Mouse (Mus musculus) thymus, postnatal 25 days (tissue): ENCODE measurements around the gene Ptprn2.
"Not testable (repeated sequence)": the region's sequence is repeated elsewhere in the genome, so short reads cannot be mapped to it uniquely, and the experiment has no call there.

Experiments used
- DNase-seq: peaks from one replicate; pipeline ENCODE4 v3.0.0; 2022

The Ptprn2 gene

DNA sequence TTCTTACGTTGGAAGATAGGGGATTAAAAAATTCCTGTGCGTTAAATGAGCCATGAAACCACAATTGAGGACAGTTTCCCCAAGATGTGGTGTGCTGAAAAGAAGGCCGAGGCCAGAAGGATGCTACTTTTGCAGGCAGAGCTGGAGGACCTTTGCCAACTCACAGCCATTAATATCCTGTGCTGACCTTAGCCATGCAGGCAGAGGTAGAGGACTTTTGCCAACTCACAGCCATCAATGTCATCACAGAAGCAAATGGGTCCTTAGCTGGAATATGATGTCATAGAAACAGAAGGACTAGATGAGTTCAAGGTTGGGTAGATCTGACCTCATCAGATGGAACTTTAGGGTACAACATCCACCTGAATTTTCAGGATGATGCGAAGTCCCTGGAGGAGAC is 43.3 kb downstream of the Ptprn2 start:
- DNase-seq = no peak

DNA sequence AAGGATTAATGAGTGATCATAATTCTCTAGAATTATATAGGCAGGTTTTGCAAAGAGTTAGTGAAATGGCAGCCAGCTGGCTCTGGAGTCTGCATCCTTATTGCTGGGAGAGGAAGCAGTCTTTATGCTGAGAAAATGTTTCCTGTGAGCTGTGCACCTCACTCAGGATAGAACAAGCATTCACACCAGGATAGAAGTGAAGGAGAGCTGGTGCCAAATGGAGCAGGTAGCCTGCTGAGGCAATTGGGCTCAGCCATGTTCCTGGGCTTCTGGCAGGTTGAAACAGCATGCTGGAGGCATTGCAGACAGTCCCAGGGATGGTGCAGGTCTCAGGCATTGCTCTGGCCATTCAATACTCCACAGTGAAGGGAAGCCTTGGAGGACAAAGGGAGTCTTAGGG is 47.8 kb downstream of the Ptprn2 start:
- no peak for DNase-seq

DNA sequence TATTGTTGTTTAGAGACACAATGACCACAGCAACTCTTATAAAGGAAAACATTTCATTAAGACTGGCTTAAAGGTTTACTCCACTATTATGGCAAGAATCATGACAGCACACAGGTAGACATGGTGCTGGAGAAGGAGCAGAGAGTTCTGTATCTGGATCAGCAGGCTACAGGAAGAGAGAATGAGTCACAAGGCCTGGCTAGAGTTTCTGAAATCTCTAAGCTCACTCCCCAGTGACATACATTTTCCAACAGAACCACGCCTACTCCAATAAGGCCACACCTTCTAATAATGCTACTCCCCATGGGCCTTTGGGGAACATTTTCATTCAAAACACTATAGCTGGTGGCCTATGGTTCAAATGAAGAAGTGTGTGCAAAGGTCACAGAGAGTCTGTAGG is 53.8 kb downstream of the Ptprn2 start:
- no peak for DNase-seq

DNA sequence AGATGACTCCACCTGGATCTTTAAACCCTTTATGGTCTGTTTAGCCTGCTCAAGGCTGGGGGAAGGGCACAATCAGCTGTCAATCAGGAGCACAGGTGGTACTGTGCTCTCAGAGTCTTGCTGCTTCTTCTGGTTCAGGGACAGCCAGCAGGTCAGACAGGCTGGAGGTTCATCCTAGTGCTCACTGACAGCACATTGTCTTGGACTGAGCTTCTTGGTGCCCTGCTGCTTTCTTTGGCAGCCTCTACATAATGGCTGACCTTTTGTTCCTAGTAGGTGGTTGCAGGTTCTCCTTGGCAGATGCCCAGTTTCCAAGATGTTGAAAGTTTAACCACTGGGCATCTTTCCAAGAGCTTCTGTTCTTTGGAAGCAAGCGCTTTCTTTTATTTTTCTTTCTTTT is 55.1 kb downstream of the Ptprn2 start:
- DNase-seq = no peak

DNA sequence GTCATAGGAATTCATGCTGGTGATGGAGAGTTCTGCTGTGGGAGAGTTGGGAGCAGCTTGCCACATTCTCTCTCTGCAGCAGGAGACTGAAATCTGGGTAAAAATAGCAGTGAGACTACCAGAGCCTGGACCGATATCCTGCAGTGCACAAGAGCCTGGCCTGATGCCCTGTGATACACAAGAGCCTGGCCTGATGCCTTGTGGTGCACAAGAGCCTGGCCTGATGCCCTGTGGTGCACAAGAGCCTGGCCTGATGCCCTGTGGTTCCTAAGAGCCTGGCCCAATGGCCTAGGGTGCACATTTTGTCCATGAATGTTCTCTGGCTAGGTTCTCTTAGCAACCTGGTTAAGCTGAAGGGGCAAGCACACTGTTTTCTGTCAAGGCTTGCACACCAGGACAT is 64.5 kb downstream of the Ptprn2 start:
- no peak for DNase-seq

DNA sequence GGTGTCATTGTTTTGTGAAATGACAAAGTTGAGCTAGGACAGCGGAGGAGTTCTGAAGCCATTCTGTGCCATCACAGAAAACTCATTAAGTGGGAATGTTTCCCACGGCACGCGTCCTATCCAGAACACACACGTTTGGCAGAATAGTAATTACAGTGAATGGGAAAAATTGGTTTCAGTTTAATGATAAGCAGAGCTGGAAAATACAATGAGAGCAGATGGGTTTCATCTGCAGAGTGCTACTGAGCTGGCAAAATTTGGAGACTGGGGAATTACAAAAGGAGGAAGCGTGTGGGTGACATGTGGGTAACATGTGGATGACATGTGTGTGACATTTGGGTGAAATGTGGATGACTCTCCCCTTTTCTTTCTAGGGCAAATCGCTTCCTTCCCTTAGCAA is 66.0 kb downstream of the Ptprn2 start:
- no peak for DNase-seq

DNA sequence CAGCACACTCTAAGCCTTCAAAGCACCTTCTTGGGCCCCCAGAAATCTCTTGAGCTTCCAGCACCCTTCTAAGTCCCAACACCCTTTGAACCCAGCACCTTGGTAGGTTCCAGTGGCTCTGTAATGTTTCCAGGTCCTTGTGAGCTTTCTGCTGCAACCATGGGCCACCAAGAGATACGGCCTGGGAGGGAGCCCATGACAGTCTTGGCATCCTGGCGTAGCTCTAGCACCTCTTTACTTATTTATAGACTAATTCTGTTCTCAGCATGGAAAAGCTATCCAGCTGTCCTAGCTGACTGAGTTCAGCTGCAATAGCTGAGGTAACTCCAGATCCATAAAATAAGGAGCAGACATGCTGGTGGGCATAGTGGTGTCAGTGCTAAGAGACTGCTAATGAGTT is 66.8 kb downstream of the Ptprn2 start:
- no peak for DNase-seq

DNA sequence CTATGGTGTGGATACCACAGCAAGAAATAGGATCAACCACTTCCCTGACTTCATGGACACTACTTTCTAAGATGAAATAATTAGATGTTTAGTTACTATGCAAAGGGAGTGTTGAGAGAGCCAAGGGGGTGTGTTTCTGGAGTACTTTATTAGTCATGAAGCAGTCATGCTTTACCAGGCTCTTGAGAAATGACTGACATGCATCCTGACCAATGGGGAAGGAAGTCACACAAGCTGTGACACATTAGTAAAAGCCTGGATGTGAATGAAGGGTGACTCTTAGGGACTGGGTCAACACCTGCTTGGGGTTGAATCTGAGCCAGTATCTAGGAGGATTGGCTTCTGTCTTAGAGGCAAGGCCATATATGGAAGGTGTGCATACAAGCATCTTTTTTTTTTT is 67.8 kb downstream of the Ptprn2 start:
- no peak for DNase-seq

DNA sequence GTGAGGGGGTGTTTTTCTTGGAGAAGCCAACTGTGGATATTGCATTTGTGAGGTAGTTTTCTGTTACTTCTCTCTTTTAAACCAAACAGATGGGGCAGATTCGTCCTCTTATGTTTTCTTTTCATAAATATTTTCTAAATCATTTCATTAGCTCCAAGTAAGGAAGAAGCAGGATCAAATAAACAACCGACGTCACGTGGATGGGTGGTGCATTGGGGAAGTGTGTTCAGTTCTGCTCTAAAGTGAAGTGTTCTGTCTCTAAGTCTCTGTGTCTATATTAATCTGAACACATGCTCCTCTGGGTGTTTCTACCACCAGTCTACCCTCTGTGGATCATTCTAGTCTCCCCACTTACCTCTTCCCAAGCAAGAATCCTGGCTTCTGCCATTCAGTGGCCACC is 70.4 kb downstream of the Ptprn2 start:
- no peak for DNase-seq

DNA sequence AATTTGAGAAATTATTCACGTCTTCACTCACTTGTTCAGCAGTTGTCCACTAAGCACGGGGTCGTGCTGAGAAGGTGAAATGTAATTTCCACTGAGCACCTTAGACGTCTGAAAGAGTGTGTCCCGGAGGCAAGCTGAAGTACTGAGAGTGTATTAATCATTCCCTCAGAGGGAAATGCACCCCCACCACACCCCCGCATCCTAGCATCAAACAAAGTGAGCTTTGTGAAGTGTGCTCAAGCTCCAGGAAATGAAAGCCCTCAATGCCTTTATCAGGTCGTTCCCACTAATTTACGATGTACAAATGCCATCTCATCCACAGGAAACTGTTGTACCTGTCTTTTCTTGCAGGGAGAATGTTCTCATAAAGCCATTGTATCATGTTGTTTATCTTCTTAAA is 78.9 kb downstream of the Ptprn2 start:
- no peak for DNase-seq

DNA sequence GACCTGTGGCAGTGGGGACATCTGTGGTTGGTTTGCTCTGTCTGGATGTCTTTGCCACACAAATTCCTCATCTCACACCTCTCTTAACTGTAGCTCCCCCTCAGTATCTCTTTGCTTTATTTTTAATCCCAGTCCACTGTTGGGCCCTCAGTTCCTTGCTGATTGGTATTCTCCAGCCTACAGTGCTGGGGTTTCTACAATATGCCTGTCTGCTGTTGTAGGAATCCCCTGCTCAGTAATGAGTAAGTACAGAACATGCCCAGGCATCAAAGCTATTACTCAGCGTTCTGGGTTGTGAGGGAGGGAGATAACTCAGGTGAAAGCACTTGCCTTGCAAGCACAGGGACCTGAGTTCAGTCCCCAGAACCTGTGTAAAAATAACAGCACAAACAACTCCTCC is 81.2 kb downstream of the Ptprn2 start:
- DNase-seq = no peak

DNA sequence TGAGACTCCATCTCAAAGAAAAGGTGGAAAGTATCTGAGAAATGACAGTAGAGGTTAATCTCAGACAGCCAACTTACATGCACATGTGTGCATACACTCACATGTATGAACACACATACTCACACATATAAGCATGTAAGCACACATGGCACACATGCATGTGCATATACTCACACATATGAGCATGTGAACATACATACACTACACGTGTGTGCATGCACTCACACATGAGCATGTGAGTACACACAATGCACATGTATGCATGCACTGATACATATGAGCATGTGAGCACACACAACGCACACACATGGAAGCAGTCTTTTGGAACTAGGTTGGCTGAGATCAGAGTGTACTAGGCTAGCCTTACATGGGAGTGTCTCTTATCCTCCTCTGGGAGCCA is 81.7 kb downstream of the Ptprn2 start:
- no peak for DNase-seq

DNA sequence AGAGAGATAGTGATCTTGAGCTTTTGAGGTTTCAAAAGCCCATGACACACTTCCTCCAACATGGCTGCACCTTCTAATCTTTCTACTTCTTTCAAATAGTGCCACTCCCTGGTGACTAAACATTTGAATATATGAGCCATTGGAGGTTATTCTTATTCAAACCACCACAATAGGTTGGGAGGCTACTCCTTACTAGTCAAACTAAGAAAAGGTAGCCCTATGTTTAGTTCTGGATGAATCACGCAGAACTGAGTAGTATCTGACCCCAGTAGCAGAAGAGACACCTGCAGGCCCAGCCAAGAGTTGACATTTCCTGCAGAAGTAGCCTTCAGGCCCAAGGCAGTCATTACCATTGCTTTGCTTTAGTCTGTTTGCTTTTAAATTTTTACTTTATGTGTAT is 84.0 kb downstream of the Ptprn2 start:
- DNase-seq = no peak

DNA sequence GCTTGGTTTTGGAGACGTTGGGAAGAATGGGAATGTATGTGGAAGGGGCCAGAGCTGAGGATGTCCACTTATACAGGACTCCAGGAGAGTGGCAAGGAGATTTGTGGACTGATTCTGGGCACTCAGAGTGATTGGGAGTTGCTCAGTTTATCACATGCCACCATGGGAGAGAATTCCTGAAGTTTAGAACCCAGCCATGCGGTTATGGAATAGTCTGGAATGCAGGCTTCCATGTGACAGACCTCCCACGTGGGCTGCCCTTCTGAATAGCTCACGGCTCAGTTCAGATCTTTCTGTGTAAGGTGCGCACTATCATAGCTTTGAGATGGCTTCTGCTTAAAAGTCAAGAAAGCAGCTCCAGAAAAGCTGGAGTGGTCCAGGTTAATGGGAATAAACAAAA is 88.6 kb downstream of the Ptprn2 start:
- no peak for DNase-seq

DNA sequence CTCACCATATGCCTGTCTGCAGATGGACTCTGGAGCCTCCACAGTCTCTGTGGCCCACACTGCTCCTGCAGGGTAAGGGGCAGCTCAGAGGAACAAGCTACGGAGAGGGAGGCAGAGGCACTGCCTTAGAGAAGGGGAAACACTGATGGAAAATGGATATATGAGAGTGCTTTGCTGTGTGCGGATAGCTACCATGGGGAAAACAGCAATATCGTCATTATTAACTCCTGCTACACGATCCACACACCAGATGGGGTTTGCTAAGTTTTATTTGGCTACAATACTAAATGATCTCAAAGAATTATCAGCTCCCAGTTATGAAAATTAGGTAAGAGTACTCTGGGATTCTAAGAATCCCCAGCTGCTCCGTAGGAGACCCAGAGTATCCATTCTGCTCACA is 89.2 kb downstream of the Ptprn2 start:
- no peak for DNase-seq

DNA sequence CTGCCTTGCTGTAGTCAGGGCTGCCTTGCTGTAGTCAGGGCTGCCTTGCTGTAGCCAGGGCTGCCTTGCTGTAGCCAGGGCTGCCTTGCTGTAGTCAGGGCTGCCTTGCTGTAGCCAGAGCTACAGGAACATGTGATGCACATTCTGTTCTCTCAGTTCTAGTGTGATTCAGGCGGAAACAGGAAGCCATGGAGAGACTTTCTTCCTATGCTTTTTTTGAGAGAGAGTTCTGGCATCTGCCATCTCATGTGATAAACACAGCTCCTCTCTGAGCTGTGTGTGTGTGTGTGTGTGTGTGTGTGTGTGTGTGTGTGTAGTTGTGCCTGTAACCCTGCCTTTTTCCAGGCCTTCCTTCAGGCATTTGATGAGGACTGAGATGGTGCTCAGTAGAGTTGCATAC is 92.4 kb downstream of the Ptprn2 start:
- DNase-seq = not testable (repeated sequence)

DNA sequence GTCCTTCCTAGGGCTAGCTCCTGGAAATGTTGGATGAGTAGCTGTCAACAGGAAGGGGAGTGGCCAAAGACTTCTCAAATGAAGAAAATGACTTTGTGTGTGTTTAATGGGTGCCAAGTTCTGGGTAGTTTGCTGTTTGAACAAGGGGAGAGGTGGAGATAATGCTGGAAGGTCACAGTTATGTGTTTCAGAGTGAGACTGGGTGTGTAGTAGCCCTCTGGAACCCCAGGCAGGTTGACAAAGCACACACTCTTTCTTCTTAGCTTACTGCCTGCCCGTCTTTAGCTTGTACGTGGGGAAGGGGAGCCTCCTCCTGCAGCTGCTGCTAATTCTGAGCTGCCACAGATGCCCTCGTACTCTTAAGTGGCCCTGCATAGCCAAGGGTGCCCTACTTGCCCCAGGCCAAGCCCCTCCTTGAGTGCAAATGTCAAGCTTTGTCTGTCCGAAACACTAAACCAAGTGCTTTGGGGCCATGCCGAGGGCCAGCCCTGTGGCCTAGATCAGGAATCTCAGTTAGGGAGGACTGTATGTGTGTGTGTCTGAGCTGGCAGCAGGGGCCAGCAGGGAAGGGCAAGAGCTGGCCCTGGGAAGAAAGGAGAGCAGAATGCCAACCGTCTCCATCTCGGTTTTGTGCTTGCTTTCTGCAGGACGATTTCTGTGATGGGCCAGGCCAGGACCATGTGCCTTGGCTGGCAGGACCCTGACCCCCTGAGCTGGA is 95.5 kb downstream of the Ptprn2 start:
- DNase-seq = no peak

DNA sequence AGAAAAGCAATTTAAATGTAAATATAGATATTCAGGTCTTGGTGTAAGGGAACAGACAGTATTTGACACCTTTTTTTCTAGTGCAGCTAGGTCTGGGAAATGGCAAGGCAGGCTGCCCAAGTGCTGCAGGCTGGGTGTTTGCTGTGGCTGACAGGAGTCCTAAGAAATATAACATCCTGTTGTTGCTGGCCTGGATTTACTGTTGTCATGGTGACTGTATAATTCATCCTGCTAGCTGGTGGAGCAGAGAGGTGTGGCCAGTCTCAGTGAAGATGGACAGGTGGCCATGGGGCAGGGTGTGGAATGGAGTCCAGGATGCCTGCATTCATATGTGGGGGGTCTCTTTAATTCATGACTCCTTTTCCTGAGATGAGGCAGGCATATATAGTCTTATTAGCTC is 96.3 kb downstream of the Ptprn2 start:
- DNase-seq = no peak

DNA sequence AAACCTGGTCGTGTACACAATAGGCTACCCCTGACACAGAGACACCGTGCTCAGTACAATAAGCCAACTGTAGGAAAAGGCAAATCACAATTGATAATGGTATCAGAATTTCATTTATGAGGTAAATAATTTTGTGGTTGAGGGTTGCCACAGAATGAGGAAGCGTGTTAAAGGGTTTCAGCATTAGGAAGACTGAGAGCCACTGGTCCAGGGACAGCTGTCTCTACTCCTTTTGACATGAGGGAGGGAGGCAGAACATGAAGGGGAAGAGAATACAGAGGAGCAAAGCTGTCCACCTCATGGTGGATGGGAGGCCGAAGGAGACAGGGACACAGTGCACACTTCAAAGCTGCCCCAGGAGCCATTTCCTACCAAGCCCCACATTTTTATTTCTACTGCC is 97.3 kb downstream of the Ptprn2 start:
- no peak for DNase-seq

DNA sequence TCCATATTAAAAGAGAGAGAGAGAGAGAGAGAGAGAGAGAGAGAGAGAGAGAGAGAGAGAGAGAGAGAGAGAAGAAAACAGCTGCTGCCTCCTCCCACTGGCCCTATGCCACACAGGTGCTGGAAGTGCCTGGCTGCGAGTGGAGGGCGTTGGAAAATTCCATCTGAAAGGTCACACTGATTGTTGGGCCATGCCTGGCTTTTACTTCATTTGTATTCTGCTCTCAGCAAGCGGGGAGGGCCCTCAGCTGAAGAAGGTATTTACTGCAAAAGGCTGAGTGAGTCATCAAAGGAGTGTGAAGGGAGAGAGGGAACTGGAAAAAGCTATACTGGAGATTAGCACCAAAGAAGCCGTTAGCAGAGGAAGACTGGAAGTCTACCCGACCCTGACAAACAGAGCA is 99.5 kb downstream of the Ptprn2 start:
- DNase-seq = no peak

DNA sequence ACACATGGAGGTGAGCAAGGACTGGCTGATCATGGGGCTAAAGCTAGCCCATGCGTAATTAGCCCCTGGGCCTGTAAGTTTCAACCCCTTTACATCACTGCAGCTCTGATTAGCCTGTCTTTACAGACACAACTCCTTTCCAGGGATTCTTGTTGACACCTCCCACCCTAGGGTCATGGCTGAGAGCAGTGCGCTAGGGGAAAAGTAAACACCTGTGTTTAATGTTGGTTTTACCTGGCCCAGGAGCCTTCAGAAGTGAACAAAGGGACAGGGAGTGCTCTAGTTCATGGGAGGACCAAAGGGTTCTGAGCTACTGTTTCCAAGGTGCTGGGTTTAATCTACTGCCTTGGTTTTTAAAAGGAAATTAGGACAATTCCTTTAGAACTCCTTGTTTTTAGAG is 100.6 kb downstream of the Ptprn2 start:
- no peak for DNase-seq

DNA sequence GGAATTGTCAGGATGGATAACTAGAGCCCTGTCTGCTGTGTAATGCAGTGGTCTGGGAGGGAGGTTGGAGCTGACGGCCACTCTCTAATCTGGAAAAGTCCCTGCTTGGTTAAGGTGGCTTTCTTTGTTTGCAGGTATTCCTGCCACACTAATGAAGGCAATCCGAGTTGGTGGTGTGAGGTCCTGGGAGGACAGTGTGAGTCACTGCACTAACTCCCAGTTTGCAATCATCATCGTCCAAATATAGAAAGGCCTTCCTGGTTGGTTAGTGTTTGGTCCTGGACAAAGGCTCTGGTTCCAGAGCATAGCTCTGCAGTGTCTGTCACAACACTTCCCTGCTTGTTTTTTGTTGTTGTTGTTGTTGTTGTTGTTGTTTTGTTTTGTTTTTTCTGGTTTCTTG is 102.0 kb downstream of the Ptprn2 start:
- DNase-seq = no peak

DNA sequence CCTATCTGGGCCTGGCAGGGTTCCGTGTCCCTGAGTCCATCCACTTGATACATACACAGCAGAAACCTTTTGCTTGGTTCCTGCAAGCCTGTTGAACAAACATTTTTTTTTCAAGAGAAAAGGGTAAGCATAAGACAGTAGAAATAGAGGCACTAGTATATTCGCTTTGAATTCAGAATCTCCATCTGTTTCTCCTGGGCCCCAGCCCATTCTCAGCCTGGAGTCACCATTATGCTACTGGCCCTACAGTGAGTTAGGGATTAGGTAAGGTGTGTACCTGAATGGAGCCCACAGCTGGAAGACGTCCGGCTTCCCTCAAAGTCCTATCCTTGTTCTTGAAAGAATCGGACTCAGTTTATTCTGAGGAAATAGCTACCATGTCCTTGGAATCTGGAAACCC is 104.6 kb downstream of the Ptprn2 start:
- DNase-seq = no peak

DNA sequence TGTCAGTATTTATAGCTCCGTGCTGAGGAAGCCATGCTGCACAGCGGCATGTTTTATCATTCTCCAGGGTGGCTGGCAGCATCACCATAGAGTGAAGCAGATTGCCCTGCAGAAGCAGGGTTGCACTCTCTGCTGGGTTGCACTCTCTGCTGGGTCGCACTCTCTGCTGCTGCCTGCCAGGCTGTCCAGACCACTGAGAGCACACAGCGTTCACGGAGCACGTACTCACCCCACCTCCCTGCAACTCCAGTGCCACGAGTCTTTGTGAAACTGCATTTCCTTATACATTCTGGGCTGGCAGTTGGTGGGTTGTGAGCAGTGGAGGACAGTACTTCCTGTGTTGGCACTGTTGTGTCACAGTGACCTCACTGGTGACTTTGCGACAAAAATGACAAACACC is 108.9 kb downstream of the Ptprn2 start:
- DNase-seq = no peak

DNA sequence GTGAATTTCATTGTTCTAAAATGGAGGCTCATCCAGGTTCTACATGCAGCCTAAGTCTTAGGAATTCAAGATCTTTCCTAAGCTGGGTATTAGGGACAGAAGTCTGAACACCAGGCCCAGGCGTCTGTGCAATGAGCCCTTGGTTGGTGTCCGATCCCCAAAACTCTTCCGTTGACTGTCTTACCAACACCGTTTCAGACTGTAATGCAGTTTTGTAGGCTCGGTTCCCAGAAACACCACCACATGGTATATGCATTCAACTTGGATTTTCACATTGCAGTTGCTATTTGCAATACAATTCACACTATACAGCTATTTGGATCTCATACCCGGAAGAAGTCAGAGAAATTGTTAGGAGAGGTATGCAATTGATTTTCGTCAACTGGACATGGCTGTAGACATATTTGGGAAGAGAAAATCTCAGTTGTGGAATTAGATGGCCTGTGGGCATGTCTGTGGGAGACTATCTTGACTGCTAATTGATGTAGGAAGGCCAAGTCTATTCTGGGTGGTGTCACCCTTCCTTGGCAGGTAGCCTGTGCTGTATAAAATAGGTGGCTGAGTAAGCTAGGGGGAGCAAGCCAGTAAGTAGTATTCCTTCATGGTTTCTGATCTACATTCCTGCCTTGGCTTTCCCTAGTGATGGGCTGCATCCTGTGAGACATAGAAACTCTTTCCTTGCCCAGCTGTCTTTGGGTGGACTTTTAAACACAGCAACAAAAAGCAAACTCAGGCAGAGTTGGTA is 109.5 kb downstream of the Ptprn2 start:
- no peak for DNase-seq
